Comparison of ENCODE assay signal across 15 mouse cellular contexts in the genomic region with DNA sequence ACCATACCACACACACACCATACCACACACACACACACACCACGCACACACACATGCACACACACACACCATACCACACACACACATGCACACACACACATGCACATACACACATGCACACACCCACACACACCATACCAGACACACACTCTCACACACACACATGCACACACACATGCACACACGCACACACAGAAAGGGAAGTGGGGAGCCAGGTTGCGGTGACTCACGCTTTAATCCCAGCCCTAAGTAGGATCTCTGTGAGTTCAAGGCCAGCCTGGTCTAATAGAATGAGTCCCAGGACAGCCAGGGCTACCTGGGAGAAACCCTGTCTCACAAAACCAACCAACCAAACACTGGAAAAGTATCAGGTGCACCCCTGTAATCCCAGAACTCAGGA.
"Had no signal": no experiment of that assay in that cellular context is flagged by ENCODE, and none has a peak within 500 bp of the region (broad histone marks: within the 10 kb centered on the region; RNA-seq: fewer than 3 reads in every experiment).

No protein-coding gene starts in this region.

- H3K9me3 ChIP-seq: neural tube, embryonic 15.5 days had no signal

- H3K9ac ChIP-seq: limb, embryonic 13.5 days; liver, embryonic 14.5 days; neural tube, embryonic 15.5 days had no signal

- H3K4me1 ChIP-seq: neural tube, embryonic 15.5 days had no signal

- H3K4me2 ChIP-seq: limb, embryonic 13.5 days; neural tube, embryonic 15.5 days had no signal

- H3K36me3 ChIP-seq: limb, embryonic 13.5 days; midbrain, embryonic 10.5 days; neural tube, embryonic 15.5 days had no signal

- DNase-seq: kidney, adult 8-10 months; kidney, postnatal 25 days; layer of hippocampus, adult 9-11 months; layer of hippocampus, postnatal 36 days; lung, adult 18-20 months; midbrain, embryonic 14.5 days; right cerebral cortex, postnatal 4 days; spleen, adult 18-20 months; thymus, adult 18-20 months; thymus, postnatal 14 days had no signal

- H3K27ac ChIP-seq: limb, embryonic 13.5 days; liver, embryonic 14.5 days; midbrain, embryonic 10.5 days; neural tube, embryonic 15.5 days had no signal

- H3K27me3 ChIP-seq: limb, embryonic 13.5 days; neural tube, embryonic 15.5 days had no signal

- H3K4me3 ChIP-seq: limb, embryonic 13.5 days; midbrain, embryonic 10.5 days; myocyte; neural tube, embryonic 15.5 days had no signal
